Mouse (Mus musculus) layer of hippocampus, adult 9-11 months (tissue): ENCODE data around the gene Ak5.
"Not testable (repeated sequence)": the region's sequence is repeated elsewhere in the genome, so short reads cannot be mapped to it uniquely, and the experiment has no call there.

Source experiments
- DNase-seq: peaks from one replicate; pipeline ENCODE4 v3.0.0; 2022

Gene Ak5

DNA sequence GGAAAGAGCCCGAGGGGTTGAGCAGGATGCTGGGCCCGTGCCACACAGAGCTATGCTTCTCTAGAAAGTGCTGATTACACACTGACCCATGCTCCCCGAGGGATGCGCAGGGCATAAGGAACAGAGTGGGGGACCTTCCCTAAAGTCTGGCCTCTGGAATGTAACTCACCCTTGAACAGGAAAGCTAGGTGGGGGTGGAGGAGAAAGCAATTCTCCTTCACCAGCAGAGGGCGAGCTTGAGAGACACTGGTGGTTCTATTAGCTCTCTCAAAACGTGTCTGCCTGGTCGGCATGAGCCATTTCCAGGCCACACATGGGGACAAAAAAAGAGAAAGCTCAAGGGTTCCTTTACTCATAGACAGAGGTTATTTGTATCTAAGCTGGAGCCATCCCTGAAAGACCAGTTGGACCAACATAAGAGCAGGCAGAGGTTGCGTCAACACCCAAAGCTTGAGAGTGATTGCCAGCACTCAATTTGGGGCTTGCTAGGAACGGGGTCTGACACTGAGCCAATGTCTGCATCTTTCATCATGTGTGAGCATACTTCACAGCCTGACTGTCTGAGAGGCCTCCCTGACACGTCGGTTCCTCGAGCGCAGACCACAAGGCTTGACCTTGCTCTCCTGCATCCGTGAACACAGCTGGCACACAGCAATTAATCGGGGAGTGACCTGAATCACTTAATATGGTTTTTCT lies 193.4 kb downstream of the Ak5 start:
- peak; percentile 36 for DNase-seq

DNA sequence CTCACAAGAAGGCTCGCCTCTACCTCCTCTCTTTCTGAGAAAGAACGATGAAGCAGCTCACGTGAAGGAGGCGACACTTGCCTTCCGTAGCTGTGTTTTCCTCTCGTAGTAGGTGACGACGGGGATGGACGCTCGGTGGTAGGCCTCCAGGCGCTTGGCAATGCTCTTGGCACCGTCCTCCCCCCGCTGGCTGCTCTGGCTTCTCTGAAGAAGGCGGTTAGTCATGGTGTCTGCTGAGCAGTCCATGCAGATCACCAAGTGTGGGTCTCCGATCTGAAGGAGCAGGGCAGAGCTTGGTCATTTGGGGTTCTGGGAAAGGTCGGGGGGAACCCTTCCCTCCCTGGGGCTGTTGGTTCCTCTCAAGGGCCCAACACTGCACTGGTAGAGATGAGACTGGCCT lies 195.5 kb downstream of the Ak5 start:
- no peak for DNase-seq

DNA sequence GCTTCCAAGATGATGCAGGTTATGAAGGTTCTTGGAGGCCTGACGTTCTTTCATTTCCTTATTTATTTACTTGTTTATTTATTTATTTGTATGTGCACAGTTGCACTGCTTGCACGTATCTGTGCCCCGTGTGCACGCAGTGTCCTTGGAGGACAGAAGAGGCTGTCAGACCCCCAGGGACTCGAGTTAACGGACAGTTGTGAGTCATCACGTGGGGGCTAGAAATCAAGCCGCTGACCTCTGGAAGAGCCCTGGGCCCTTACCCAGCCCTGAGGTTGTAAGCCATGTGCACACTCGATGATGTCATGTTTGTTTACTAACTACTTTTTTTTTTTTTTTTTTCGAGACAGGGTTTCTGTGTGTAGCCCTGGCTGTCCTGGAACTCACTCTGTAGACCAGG lies 197.8 kb downstream of the Ak5 start:
- DNase-seq: no peak

DNA sequence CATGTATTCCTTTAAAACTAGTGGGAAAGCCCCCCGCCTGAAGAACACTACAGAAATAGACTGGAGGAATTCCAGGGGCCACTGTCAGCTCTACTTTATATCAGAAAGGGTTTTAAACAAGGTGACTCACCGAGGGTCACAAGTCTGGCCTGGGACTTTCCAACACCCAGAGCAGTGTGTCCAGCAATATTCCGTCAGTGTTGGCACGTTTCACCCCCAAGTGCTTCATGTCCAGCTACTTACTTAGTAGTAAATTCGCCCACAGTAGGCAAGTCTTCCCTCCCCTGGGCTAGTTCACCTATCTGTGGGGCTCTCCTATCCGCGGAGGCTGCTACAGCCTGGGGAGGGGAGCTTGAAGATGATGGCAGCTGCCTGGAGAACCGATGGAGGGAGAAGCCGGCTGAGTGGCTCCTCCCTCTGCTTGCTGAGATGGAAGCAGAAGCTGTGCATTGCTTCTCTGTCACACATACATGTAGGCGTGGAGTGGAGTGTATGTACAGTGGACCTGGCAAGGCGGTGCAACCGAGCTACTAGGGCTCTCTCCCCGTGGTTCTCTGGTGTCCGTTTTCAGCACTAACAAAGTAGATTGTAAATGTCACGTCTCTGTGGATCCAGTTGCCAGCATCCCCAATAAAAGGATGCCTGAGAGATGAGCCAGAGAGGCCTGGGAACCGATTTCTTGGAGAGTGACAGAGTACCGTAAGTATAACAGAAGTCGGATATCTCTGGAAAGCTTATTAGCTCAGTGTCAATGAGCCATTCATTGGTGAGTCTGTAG lies 198.5 kb downstream of the Ak5 start:
- no peak for DNase-seq

DNA sequence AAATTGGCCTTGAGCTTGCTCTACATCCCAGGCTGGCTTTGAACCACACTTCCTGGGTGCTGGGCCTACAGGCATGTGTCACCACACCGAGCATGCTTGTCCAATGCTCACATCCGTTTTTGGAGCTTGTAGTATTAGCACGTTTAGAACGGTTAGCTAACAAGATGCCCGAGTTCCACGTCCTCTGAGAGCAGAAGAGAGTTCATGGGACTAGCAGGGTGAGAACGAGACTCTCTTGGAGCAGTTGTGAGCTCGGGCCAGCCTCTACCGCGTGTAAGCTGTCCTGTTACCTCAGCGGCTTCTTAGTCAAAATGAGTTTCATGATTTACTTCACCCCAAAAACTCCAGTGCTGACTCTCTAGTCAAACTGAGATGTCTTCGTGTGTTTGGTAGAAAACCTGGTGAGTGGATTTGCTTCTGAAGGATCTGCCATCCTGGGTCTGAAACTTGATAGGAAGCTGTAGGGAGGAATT lies 199.6 kb downstream of the Ak5 start:
- no peak for DNase-seq

DNA sequence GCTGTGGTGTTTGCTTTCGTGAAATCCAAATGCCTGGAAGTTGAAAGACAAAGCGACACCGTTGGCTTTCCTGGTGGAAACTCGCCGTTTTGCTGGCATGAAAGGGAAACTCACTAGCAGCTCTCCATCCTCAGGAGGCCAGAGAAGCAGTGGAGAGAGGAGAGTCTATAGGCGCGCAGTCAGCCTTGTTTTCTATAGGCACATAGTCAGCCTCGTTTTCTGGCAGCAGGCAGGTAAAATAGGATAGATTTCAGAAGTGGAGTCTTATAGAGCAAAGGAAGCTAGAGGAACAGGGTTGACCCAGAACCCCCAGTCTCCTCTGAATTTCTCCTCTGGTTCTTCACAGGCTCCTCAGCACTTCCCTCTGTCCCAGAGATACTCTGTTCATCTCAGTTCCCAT lies 200.1 kb downstream of the Ak5 start:
- DNase-seq: no peak

DNA sequence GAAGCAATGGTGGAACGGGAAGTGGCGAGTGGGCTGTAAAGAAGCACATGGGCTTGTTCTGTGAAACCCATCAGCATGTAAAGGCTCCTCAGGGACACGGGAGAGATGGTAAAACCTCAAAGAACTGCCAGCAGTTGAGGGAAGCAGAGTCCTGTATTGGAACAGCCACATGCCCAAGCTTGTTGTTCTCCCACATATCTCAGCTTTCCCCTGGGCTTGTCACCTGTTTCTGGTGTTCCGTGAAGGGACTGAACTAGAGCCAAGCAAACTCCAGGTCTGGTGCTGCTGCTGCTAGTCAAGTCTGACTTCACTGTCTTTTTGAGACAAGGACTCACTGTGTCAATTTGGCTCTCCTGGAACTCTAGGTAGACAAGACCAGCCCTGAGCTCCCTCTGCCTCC lies 200.8 kb downstream of the Ak5 start:
- DNase-seq: no peak

DNA sequence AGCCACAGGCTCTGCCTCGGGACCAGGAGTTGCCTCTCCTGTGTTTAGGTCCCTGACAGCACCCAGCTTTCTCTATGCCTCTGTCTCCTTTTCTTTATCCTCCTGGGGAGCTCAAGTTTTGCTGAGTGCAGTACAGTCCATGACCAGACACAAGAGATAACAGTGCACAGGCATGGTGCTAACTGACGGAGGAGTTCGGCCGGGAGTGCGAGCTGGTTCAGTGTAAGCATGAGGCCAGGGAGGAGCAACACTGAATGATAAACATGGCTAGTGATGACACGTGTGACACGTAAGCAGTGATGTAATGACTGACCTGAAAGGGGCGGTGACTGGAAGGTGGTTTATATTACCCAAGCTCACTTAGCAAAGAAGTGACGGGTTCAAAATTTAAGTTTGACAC lies 201.3 kb downstream of the Ak5 start:
- no peak for DNase-seq

DNA sequence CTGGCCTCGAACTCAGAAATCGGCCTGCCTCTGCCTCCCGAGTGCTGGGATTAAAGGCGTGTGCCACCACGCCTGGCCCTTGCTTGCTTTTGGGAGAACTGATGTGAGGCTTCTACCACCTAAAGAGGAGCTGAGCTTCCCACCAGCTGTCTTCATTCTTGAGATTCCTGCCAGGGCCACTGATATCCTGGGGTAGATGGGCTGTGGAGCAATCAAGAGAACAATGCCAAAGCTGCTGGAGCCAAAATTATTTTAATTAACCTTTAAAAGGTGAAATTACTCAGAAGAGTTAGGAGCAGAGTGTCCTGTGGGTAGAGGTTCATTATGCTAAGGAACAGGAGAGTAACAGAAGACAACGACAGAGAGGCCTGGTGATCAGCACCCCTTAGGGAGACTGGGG lies 202.8 kb downstream of the Ak5 start:
- DNase-seq: no peak

DNA sequence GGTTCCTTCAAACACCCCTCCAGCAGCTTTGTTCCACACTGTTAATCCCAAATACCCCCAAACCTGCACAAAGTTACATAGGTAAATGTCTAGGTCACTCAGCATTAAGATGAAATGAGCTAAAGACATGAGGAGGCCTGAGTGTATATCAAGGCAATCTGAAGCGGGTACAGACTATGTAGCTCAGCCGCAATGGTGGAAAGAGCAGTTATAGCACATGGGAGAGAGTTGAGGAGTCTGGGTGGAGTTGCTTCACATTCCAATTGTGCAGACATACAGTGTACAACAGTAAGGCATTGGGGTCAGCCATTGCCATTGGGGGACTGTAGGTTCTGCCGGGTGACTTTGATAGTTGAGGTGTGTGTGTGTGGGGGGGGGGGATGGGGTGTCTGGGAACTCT lies 203.7 kb downstream of the Ak5 start:
- no peak for DNase-seq

DNA sequence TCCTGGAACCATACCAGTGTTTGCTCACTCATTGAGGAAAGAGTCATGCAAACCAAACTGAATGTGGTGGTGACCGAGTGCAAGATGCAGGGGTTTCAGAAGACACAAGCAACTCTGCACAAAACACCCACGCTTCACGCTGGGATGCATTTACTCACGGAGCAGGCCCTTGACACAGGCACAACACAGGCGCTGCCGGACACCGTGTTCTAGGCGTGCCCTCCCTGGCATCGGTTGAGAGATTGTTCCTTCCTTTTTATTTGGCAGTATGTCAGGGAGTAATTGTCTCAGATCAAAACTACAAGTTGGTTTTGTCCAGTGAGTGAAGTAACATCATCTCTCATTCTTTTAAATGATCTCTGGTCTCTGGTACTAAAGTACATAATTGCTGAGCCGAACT lies 205.3 kb downstream of the Ak5 start:
- DNase-seq: no peak

DNA sequence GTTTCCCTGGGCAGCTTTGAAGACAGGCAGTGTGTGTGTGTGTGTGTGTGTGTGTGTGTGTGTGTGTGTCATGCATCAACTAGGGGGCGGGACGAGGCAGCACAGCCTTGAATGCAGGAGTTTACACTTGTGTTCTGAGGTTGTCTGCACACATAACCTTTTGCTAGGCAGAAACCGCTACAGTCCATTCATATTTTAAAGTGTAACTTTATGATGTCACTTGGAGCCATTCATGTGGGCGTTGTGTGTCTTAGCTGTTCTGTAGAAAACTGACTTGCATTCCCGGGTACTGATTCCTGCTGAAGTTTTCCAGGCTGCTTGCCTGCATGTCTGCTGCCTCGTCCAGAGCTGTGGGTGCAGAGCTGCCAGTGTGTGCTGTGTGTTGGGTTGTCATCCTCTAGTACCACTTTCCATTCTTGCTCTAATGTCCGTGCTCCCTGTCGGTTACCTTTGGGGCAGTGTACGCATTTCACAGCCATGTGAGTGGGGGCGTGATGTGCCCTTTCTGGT lies 206.1 kb downstream of the Ak5 start:
- DNase-seq: no peak

DNA sequence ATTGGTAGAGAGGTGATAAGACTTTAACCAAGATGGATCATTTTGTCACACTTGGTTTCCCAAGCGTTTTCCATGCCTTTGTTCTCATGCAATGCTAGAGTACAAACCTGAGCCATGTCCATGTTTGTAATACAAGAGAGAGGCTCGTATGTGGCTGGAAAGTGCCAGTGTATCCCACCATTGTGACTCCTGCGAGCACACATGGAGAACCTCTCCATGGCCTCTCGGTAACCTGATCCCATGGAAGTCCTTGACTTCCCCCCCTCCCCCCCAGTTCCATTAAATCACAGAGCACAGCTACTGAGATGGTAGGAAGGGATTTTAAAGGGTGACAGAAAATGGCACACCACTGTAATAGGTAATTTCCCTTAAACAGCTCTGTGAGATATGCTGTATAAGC lies 207.4 kb downstream of the Ak5 start:
- no peak for DNase-seq

DNA sequence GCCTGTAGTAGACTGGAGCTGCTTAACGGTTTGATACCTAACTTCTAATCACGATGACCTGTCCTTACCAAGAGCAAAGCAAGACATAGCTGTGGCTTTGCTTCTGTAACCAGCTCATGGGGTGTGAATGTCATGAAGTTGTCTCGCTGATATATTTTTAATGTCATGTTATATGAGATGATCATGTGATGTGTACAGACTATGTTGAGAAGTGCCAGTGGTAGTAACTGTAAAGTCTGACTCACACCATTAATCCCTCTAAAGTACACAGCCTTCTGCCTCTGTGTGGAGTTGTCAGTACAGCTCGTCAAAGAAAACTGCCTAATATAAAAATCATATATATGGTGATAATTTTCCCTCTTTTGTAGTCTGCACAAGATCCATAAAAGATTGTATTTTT lies 209.3 kb downstream of the Ak5 start:
- DNase-seq: not testable (repeated sequence)

DNA sequence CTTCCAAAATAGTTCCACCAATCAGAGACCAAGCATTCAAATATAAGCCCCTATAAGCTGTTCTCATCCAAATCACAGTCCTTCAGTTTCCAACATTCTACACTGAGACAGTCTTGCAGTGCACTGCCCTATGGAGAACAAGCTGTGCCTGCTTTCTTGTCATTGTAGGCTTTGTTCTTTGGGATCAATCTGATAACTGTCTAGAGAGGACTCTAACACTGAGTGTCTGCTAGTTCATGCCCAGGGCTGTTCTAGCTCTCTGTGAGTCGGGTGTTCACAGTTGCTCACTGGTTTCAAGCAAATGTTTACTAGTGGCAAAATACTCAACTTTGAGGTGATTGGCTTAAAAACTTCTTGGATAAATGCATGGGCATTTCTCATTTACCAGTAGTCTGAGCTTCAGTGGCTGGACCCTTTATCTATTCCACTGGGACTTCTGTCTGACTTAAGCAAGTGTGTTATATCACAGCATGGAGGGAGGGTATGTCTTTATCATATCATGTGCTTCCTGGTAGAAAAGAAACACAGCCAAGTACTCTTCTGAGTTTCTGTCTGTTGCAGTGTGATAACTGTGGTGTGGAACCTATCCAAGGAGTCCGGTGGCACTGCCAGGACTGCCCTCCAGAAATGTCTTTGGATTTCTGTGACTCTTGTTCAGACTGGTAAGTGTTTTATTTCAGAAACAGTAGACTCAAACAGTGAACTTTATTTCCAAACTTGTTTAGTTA lies 210.7 kb downstream of the Ak5 start:
- no peak for DNase-seq

DNA sequence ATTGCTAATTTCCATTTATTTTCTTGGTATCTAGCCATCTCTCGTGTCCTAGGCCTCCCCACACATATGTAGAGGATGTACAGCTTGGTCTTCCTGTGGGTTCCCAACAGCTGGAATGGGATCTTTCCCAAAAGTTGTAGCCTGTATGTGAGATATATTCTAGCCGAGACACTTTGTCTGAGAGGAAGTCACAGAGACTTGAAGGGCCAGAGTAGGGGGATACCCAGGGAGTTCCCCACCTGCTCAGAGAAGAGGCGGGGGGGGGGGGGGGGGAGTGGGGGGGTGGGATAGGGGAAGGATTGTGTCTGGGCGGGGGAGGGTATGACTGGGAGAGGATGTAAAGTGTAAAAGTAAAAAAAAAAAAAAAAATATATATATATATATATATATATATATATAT lies 215.0 kb downstream of the Ak5 start:
- DNase-seq: no peak

DNA sequence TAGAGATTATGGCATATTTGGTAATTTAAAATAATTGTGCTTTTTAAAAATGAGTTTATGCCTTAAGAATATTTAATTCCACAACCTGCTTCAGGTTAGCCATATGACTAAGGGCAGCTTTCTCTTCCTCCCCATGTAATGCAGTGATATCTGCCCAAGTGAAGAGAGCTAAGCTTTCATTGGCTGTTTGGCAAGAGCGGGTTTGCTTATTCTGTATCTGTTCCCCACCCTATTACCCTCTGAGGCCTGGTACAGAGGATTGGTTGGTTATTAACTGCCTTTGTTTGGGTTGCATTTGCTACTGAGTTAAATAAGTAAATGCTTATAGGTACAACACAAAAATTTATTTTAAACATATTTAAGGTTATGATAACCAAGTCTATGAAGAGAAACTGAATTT lies 221.2 kb downstream of the Ak5 start:
- DNase-seq: no peak

DNA sequence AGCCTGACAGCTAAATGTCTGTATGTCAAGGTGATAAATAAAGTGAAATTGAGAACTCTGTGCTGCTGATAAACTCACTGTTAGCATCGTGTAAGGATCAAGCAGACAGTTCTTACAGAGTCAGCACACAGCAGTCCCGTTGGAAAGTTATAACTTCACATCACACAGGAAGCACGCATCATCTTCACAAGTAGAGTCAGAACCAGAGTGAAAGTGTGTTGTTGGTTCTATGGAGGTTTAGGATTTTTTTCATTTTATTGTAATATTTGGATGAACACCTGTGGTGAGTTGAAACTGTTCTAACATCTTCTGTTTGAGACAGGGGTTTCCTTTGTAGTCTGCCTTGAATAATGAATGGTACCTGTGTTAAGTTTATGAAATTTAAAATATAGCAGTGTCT lies 224.0 kb downstream of the Ak5 start:
- DNase-seq: no peak

DNA sequence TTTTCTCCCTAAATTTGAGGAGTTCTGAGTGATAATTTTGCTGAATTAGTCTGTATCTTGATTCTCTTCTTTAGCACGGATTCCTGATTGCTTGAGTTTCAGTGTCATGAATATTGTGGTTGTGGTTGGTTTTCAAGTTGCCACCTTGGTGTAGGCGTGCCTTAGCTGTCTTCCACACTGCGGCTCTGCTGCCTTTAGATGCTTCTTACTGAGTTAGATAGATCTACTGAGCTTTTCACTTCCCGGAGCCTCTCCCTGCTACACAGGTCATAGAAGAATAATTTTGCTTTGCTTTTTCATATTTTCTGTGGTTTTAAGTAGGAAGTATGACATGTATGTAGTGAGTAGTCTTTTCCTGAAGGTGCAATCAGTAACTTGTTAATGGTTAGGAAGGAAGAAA lies 225.4 kb downstream of the Ak5 start:
- DNase-seq: no peak

DNA sequence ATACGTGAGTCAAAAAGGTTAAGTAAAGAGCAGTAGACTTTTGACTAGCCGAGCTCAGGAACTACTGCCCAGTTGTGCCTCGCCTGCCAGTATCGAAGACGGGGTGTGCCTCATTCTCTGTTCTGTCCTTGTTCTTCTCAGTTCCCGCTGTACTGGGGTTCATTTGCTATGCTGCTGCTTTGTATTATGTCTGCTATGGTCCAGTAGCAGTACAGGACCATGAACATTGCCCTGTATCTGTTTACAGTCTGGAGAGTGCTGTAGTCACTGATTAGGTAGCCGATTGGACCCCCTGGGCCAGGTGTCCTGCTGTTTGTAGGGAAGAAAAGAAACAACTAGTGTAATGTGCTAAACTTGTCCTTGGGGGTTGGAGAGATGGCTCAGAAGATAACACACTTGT lies 230.1 kb downstream of the Ak5 start:
- no peak for DNase-seq

DNA sequence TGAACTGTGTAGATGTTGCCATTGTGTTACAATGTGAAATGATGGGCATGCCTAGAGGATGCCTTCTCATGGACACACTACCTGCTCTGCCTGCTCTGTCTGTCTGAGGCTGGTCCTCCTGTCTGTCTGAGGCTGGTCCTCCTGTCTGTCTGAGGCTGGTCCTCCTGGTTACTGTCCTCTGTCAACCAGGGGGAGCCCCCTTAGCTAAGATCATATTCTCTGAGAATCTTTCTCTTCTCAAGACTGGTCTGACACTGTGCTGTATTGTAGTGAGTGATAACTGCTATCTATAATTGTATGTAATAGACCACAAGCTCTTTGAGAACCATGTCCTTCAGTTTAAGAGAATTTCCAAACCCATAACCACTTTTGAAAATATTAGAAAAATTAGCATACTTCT lies 232.6 kb downstream of the Ak5 start:
- DNase-seq: no peak

DNA sequence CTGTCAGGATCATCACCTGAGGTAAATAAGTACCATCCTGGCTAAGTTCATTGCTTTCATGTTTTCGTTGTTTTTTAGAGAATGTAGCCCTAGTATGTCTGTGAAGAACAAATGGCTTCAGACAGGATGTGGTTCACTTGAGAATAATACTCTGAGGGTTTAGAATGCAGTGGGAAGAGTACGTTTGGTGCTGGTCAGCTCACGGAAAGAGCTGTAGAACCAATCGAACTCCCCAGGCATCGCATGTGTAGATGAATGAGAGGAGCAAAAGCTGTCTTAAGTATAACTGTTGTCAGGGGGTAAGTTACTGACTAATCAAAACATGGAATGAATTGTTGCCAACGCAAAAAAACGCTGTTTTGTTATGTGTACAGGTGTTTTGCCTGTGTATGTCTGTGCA lies 235.5 kb downstream of the Ak5 start:
- no peak for DNase-seq

DNA sequence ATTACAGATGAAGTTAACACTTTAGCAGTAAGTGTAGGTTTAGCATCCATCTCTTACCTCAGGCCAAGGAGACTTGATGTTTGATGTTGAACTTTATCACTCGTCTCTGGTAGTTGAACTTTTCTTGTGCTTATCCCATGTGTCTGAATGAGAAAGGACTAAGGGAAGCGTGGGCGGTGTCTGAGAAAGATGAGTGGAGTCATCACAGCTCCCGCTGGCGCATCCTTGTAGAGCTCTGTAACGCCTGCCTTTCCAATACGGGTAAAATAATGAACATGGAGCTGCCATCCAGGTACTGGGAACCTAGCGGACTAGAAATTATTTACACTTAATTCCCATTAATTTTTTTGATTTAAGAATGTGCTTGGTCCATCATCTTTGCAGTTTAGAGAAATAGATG lies 239.2 kb downstream of the Ak5 start:
- DNase-seq: no peak
